Mouse (Mus musculus): Measurements from ENCODE around the gene Zfp706. TPM values are rescaled to one million over a fixed set of nuclear protein-coding genes. Genes with fewer than 3 reads are reported as not detected.

Gene Zfp706
- 596 and 599 TPM in 2 replicates for polyA plus RNA-seq (2015; fragmentation: Nextera tagmentation; extraction: Ambion mirVana)

- peak; percentile 99 for DNase-seq (ENCODE audit: low spot score)
Observed at GRCm38 (mm10) chr15:37007233-37007958, at the start of gene Zfp706. Zfp706 (minus strand) TSS chr15:37007773.

- DNase-seq (ENCODE audit: low spot score): no peak
Observed at GRCm38 (mm10) chr15:37054582-37054981, 47.0 kb upstream of the Zfp706 start.

- DNase-seq (ENCODE audit: low spot score): no peak
Observed at GRCm38 (mm10) chr15:37053085-37053762, 45.7 kb upstream of the Zfp706 start.

- no peak for DNase-seq (ENCODE audit: low spot score)
Observed at GRCm38 (mm10) chr15:37047403-37047802, 39.8 kb upstream of the Zfp706 start.

- DNase-seq (ENCODE audit: low spot score): no peak
Observed at GRCm38 (mm10) chr15:37046586-37046985, 39.0 kb upstream of the Zfp706 start.

GRCm38 (mm10) chr15:37046131-37046530 is 38.6 kb upstream of the Zfp706 start:
- DNase-seq (ENCODE audit: low spot score): no peak

- peak; percentile 61 for DNase-seq (ENCODE audit: low spot score)
Observed at GRCm38 (mm10) chr15:37045456-37045855, 37.9 kb upstream of the Zfp706 start.

- DNase-seq (ENCODE audit: low spot score): no peak
Observed at GRCm38 (mm10) chr15:37042559-37042958, 35.0 kb upstream of the Zfp706 start.

- no peak for DNase-seq (ENCODE audit: low spot score)
Observed at GRCm38 (mm10) chr15:37041214-37041613, 33.6 kb upstream of the Zfp706 start.

- no peak for DNase-seq (ENCODE audit: low spot score)
Observed at GRCm38 (mm10) chr15:37038666-37039065, 31.1 kb upstream of the Zfp706 start.

- DNase-seq (ENCODE audit: low spot score): peak; percentile 63
Observed at GRCm38 (mm10) chr15:37037704-37038103, 30.1 kb upstream of the Zfp706 start.

GRCm38 (mm10) chr15:37036481-37037156 is 29.0 kb upstream of the Zfp706 start:
- no peak for DNase-seq (ENCODE audit: low spot score)

- no peak for DNase-seq (ENCODE audit: low spot score)
Observed at GRCm38 (mm10) chr15:37034155-37034554, 26.6 kb upstream of the Zfp706 start.

GRCm38 (mm10) chr15:37033431-37033830 is 25.9 kb upstream of the Zfp706 start:
- DNase-seq (ENCODE audit: low spot score): no peak

- no peak for DNase-seq (ENCODE audit: low spot score)
Observed at GRCm38 (mm10) chr15:37031334-37032150, 24.0 kb upstream of the Zfp706 start.

- DNase-seq (ENCODE audit: low spot score): no peak
Observed at GRCm38 (mm10) chr15:37030929-37031328, 23.4 kb upstream of the Zfp706 start.

GRCm38 (mm10) chr15:37027956-37028355 is 20.4 kb upstream of the Zfp706 start:
- DNase-seq (ENCODE audit: low spot score): no peak

GRCm38 (mm10) chr15:37026458-37026857 is 18.9 kb upstream of the Zfp706 start:
- DNase-seq (ENCODE audit: low spot score): no peak

GRCm38 (mm10) chr15:37020581-37021245 is 13.1 kb upstream of the Zfp706 start:
- no peak for DNase-seq (ENCODE audit: low spot score)

- no peak for DNase-seq (ENCODE audit: low spot score)
Observed at GRCm38 (mm10) chr15:37019434-37019833, 11.9 kb upstream of the Zfp706 start.

- no peak for DNase-seq (ENCODE audit: low spot score)
Observed at GRCm38 (mm10) chr15:37011897-37012296, 4.3 kb upstream of the Zfp706 start.
